Comparison of ENCODE assay signal across 10 mouse cellular contexts in genomic region chr1:189860112-189860941, GRCm38 (mm10).
A peak's percentile ranks its signal among the peaks of the same experiment; 100 is the strongest.
DNase-seq lines count a peak whose midpoint lies in the region; ATAC-seq and TF ChIP-seq lines count a peak whose summit lies in the region.
"Had no signal": no experiment of that assay in that cellular context is flagged by ENCODE, and none has a peak within 500 bp of the region (broad histone marks: within the 10 kb centered on the region; RNA-seq: fewer than 3 reads in every experiment).

No protein-coding gene starts in this region.

- 86% methylated on average over 17 of the region's 17 CpGs for WGBS in limb, embryonic 12.5 days
- WGBS in limb, embryonic 10.5 days: 91% methylated on average over 17 of the region's 17 CpGs
- WGBS in heart, postnatal 0 days: 74% methylated on average over 17 of the region's 17 CpGs
- 63% methylated on average over 17 of the region's 17 CpGs for WGBS in stomach, postnatal 0 days

- no peak overlapping the region for H3K4me3 ChIP-seq in limb, embryonic 12.5 days (replicated peaks)
- H3K4me3 ChIP-seq in limb, embryonic 10.5 days: no peak overlapping the region
- no peak overlapping the region for H3K4me3 ChIP-seq in heart, postnatal 0 days (ENCODE audit: low read depth, low read length)
- no peak overlapping the region for H3K4me3 ChIP-seq in stomach, postnatal 0 days (ENCODE audit: low read depth, low read length)
- H3K4me3 ChIP-seq: hindbrain, embryonic 10.5 days; neural tube, embryonic 12.5 days had no signal

- DNase-seq in cerebellum, postnatal 10 days: peak; percentile 45 to 51
- no peak for DNase-seq in cerebellum, adult 18-20 months
- no peak for DNase-seq in limb, embryonic 10.5 days (ENCODE audit: low spot score)
- no peak for DNase-seq in heart, postnatal 0 days (ENCODE audit: low spot score)
- peak; percentile 58 for DNase-seq in stomach, postnatal 0 days (ENCODE audit: low spot score)
- no peak for DNase-seq in adipocyte (ENCODE audit: low spot score)
- DNase-seq in left cerebral cortex, postnatal 36 days (ENCODE audit: low spot score in 2 of 2): no peak

- no peak for ATAC-seq in limb, embryonic 12.5 days (ENCODE audit: insufficient number of reproducible peaks, insufficient read depth, low FRiP score, low TSS enrichment, low read depth)
- peak; percentile 28 for ATAC-seq in heart, postnatal 0 days (ENCODE audit: insufficient read depth, low read depth)
- peak; percentile 75 for ATAC-seq in stomach, postnatal 0 days (ENCODE audit: low FRiP score, low TSS enrichment)

- H3K27ac ChIP-seq in limb, embryonic 12.5 days: peak overlapping the region; percentile 53; the same call in 1 of the 2 replicates
- no peak overlapping the region for H3K27ac ChIP-seq in limb, embryonic 10.5 days
- H3K27ac ChIP-seq in heart, postnatal 0 days (ENCODE audit: low read depth): peak overlapping the region; percentile 33
- H3K27ac ChIP-seq in stomach, postnatal 0 days (replicated peaks): peak overlapping the region; percentile 88
- H3K27ac ChIP-seq: hindbrain, embryonic 10.5 days; neural tube, embryonic 12.5 days had no signal

- peaks cover 70% of the 10 kb centered on the region for H3K36me3 ChIP-seq in limb, embryonic 12.5 days
- H3K36me3 ChIP-seq in limb, embryonic 10.5 days: peaks cover 32% of the 10 kb centered on the region
- peaks cover 49% of the 10 kb centered on the region for H3K36me3 ChIP-seq in heart, postnatal 0 days (replicated peaks; ENCODE audit: control insufficient read depth, insufficient read depth, low read length)
- H3K36me3 ChIP-seq in stomach, postnatal 0 days (ENCODE audit: control insufficient read depth, insufficient read depth, low read length): peaks cover 11% of the 10 kb centered on the region; the same call in 1 of the 2 replicates
- H3K36me3 ChIP-seq: neural tube, embryonic 12.5 days had no signal

- no peaks in the 10 kb centered on the region for H3K9me3 ChIP-seq in limb, embryonic 12.5 days
- no peaks in the 10 kb centered on the region for H3K9me3 ChIP-seq in limb, embryonic 10.5 days (replicated peaks)
- no peaks in the 10 kb centered on the region for H3K9me3 ChIP-seq in heart, postnatal 0 days (replicated peaks; ENCODE audit: control insufficient read depth, low read length)
- no peaks in the 10 kb centered on the region for H3K9me3 ChIP-seq in stomach, postnatal 0 days (ENCODE audit: control insufficient read depth, low read length)
- H3K9me3 ChIP-seq: hindbrain, embryonic 10.5 days; neural tube, embryonic 12.5 days had no signal

- no peak overlapping the region for H3K4me2 ChIP-seq in limb, embryonic 12.5 days
- H3K4me2 ChIP-seq in heart, postnatal 0 days (ENCODE audit: low read depth, low read length): no peak overlapping the region
- no peak overlapping the region for H3K4me2 ChIP-seq in stomach, postnatal 0 days (replicated peaks; ENCODE audit: low read depth)
- H3K4me2 ChIP-seq: neural tube, embryonic 12.5 days had no signal

- peaks cover 8% of the 10 kb centered on the region; the same call in 1 of the 2 replicates for H3K4me1 ChIP-seq in limb, embryonic 12.5 days (replicated peaks)
- H3K4me1 ChIP-seq in limb, embryonic 10.5 days: 0 out of 2 replicates have a peak, but pooled peaks cover 5% of the 10 kb centered on the region
- H3K4me1 ChIP-seq in heart, postnatal 0 days (ENCODE audit: control insufficient read depth, insufficient read depth): peaks cover 4% of the 10 kb centered on the region; the same call in 1 of the 2 replicates
- no peaks in the 10 kb centered on the region for H3K4me1 ChIP-seq in stomach, postnatal 0 days (replicated peaks; ENCODE audit: control insufficient read depth, insufficient read depth)
- H3K4me1 ChIP-seq: neural tube, embryonic 12.5 days had no signal

- intact Hi-C loops in left cerebral cortex, postnatal 36 days (cut with DNase I): no loop called here

- no peaks in the 10 kb centered on the region for H3K27me3 ChIP-seq in limb, embryonic 12.5 days
- H3K27me3 ChIP-seq in limb, embryonic 10.5 days (ENCODE audit: low read depth, poor library complexity, severe bottlenecking): no peaks in the 10 kb centered on the region
- H3K27me3 ChIP-seq in heart, postnatal 0 days (ENCODE audit: control insufficient read depth, insufficient read depth, low read length): no peaks in the 10 kb centered on the region
- no peaks in the 10 kb centered on the region for H3K27me3 ChIP-seq in stomach, postnatal 0 days (ENCODE audit: control insufficient read depth, insufficient read depth, low read length)
- H3K27me3 ChIP-seq: neural tube, embryonic 12.5 days had no signal

- TF ChIP-seq CTCF in heart, postnatal 0 days (IDR thresholded peaks at IDR 0.05; ENCODE audit: low read depth): peak; percentile 49
- TF ChIP-seq CTCF in stomach, postnatal 0 days (IDR thresholded peaks at IDR 0.05; ENCODE audit: low read depth): peak; percentile 53

- H3K9ac ChIP-seq in limb, embryonic 12.5 days (replicated peaks): no peak overlapping the region
- H3K9ac ChIP-seq in heart, postnatal 0 days (replicated peaks; ENCODE audit: low read depth, low read length): no peak overlapping the region
- H3K9ac ChIP-seq in stomach, postnatal 0 days (ENCODE audit: low read length): no peak overlapping the region
- H3K9ac ChIP-seq: neural tube, embryonic 12.5 days had no signal

- no peak for TF ChIP-seq EP300 in heart, postnatal 0 days (IDR thresholded peaks at IDR 0.05; ENCODE audit: low read depth)
- TF ChIP-seq EP300 in stomach, postnatal 0 days (optimal IDR thresholded peaks at IDR 0.05): peak; percentile 39

Comparison
In these comparisons a context has a peak if more than half of its experiments do, and no peak if none do; other contexts are left out.
1. DNase-seq: peak in cerebellum, postnatal 10 days (2 of 2) and stomach, postnatal 0 days (single experiment); none in cerebellum, adult 18-20 months (0 of 2), limb, embryonic 10.5 days (single experiment), heart, postnatal 0 days (single experiment), adipocyte (single experiment) and left cerebral cortex, postnatal 36 days (0 of 2).